Mouse (Mus musculus) WW6 (cell line): ENCODE results near the gene Gm20388.

ENCODE experiments used
- DNase-seq: peaks from one replicate; pipeline ENCODE4 v3.0.0-alpha.2; 2013; ENCODE audit warnings: low read depth, low spot score

Gm20388 gene

GRCm38 (mm10) chr8:120561539-120562435, 651.1 kb downstream of the Gm20388 start:
- no peak for DNase-seq

GRCm38 (mm10) chr8:120562680-120563347, 652.2 kb downstream of the Gm20388 start:
- no peak for DNase-seq

GRCm38 (mm10) chr8:120563348-120563724, 652.7 kb downstream of the Gm20388 start:
- DNase-seq, result no peak

DNA sequence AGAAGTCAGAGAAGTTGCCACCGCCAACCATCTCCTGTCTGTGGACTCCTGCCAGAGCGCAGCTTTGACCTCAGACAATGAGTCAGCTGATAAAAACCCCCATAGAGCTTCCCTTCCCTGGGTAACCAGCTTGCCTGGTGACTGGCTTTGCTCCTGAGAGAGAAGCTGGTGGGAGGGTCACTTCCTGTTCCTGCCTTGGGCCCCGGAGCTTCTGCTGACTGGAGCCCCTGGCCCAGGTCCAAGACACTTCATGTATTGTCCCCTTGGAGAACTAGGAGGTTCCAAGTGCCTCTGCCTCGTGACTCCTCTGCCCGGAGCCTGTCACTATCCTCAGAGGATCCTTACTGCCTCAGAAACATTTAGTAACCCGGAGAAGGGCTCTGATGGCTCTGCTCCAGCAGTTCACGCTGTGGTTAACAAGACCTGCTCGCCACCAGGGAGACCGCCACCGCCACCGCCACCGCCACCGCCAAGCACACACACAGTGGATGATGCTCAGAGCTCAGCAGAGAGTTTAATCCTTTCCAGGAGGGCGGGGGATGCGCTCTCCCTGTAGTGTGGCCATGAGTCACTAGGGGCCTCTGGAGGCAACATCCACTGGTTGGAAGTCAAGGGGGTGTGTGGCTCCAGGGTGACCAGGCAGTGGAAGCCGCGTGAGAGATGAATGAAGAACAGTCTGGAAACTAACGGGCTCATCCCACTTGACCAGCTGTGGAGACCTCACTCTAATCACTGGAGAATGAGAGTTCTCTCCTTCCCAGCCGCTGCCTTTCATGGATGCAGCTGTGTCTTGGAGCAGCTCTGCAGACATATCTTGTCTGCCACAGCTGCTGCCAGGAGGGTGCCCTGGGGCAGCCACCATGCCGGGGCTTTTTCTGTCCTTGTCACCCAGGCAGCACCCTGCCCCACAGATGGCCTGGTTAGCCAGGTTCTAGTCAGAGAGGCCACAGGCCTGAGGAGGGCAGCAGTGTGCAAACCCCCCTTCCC, 653.5 kb downstream of the Gm20388 start:
- no peak for DNase-seq

- no peak for DNase-seq
Observed at GRCm38 (mm10) chr8:120565151-120565711, 654.6 kb downstream of the Gm20388 start.

- no peak for DNase-seq
Observed at GRCm38 (mm10) chr8:120566681-120567080, 656.0 kb downstream of the Gm20388 start.

DNA sequence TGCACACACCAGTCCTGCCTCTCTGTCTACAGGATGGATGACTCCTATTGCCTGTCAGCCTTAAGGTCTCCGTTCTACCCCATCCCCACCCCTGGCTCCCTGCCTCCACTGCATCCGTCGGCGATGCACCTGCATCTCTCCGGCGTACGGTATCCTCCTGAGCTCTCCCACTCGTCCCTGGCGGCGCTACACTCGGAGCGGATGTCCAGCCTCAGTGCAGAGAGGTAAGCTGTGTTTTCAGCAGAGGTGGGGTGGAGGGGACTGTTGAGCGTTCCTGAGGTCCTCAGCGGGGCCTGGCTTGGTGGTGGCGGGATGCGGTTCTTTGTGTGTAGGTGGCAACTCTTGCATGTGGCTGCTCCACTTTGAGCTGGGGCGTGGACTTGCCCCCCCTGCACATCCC, 657.1 kb downstream of the Gm20388 start:
- DNase-seq, result no peak

GRCm38 (mm10) chr8:120568164-120568798, 657.6 kb downstream of the Gm20388 start:
- DNase-seq, result no peak

DNA sequence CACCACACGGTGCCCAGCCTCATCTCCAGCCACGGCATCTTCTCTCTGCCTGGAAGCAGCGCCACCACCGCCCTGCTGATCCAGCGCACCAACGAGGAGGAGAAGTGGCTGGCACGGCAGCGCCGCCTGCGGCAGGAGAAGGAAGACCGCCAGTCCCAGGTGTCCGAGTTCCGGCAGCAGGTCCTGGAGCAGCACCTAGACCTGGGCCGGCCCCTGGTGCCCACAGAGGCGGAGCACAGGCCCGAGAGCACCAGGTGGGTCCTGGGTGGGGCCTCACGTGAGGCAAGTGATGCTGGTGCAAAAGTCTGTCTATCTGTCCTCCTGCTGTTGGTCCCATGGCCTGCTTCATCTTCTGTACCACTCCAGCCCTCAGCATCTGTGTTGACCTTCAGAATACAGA, 658.5 kb downstream of the Gm20388 start:
- DNase-seq, result no peak

DNA sequence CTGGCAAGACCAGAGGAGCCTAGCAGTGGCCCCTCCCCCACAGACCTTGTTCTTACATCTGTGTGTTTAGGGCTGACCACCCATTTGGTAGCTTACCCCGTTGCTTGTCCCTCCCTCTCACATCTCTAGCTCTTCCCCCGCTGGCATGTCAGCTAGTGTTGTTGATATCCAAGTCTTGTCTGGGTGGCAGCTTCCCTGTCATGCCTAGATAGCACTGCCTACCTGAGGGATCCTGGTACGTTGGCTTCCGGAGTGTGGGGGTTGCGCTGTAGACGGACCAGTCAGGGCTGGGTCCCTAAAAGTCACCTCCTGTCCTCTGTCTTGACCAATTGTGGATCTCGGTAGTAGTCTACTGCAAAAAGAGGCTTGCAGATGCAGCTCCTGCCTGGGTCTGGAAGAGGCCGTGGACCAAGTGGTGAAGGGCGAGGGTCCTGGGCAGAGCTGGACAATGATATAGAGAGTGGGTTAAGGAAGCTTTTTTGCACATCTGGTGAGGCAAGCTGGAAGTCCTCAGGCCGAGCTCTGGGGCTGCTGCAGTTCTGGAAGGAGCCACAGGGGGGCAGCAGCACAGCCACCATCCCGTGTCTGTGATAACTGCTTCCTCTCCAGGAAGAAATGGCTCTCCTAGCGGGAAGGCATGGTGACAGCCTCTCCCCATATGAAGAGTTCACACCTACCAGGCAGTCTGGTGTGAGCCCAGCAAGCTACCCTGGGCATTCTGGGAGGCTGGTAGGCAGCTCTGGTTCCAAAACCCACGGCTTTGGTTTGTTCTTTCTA, 659.5 kb downstream of the Gm20388 start:
- peak; percentile 74 for DNase-seq

- DNase-seq, result no peak
Observed at GRCm38 (mm10) chr8:120571561-120571960, 660.9 kb downstream of the Gm20388 start.

DNA sequence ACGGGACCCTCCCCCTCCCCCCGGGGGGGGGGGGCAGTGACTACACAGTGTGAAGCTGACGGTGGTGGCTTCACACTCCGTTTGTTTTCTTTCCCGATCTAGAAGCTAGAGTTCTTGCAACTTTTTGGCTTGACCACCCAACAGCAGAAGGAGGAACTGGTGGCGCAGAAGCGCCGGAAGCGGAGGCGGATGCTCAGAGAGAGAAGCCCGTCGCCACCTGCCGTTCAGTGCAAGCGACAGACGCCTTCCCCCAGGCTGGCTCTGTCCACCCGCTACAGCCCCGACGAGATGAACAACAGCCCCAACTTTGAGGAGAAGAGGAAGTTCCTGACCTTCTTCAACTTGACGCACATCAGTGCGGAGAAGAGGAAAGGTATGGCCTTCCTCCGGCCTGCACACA, 661.9 kb downstream of the Gm20388 start:
- DNase-seq, result no peak

DNA sequence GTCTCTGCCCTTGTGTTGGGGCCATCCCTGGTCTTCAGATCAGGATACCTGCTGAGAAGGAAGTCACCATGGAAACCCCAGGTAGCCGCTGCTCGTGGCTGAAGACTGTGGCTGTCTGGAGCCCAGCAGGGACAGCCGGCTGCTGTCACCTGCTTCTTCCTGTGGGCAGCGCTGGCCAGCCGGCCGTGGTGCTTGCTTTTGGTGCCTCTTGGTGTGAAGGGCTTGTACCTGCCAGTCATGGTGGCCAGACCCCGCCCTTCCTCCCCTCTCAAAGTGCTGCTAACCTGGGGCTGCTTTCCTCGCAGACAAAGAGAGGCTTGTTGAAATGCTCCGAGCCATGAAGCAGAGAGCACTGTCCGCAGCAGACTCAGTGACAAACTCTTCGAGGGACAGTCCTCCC, 663.2 kb downstream of the Gm20388 start:
- no peak for DNase-seq

DNA sequence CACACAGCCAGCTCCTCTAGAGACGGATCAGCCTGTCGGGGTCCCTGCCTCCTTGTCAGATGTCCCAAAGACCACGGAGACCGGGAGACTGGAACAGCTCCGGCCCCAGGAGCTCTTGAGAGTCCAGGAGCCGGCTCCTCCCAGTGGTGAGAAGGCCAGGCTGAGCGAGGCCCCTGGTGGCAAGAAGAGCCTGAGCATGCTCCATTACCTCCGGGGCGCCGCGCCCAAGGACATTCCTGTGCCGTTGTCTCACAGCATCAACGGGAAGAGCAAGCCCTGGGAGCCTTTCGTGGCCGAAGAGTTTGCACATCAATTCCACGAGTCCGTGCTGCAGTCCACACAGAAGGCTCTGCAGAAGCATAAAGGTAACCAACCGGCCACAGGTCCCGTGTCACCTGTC, 664.3 kb downstream of the Gm20388 start:
- DNase-seq, result no peak

DNA sequence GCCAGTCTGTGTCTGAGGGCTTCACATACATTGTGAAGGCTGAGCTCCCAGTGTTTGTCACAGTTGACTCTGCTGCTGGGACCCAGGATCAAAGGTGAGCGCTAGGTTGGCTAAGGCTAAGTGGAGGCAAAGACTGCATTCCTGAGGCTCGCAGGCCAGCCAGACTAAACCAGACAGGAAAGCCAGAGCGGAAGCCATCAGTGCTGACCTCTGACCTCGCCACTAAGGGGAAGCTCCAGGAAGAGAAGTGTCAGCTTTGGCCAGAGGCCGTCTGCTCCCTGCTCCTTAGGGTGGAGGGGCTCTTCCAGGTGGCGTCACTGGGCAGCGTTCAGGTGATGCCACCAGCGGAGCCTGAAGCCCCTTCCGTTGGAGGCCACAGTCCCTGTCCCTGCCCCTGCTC, 665.2 kb downstream of the Gm20388 start:
- DNase-seq, result no peak

DNA sequence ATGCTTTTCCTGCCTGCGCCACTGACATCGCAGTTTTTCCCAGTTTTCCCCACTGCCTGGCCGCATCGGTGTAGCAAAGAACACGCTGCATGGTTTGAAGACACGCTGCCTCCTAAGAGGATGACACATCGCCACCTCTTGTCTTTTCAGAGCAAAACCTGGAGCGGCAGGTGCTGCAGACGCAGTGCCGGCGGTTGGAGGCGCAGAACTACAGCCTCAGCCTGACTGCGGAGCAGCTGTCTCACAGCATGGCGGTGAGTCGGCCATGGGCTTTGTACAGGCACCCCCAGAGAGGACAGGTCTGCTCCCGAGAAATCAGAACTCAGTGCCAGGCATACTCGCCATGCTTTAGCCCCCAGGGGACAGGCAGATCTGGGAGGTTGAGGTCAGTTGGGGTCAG, 667.2 kb downstream of the Gm20388 start:
- DNase-seq, result no peak

- DNase-seq, result no peak
Observed at GRCm38 (mm10) chr8:120580336-120581000, 669.8 kb downstream of the Gm20388 start.

GRCm38 (mm10) chr8:120581329-120581728, 670.7 kb downstream of the Gm20388 start:
- DNase-seq, result no peak

DNA sequence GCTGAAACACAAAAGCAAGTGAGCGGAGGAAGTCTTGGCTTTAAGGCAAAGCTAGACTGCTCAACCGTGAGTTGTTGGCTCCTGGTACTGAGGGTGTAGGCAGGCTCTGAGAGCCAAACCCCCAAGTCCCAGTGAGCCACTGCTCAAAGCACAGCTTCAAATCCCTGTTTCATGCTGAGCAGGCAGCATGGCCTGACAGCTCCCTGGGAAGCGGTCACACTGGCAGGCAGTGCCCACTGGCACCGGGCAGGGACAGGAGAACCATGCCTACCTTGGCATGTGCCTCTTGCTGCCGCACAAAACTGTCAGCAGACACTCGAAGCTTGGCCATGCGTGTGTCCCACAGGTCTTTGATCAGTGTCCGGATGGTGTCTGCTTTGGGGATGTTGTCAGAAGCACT, 671.2 kb downstream of the Gm20388 start:
- DNase-seq, result no peak

DNA sequence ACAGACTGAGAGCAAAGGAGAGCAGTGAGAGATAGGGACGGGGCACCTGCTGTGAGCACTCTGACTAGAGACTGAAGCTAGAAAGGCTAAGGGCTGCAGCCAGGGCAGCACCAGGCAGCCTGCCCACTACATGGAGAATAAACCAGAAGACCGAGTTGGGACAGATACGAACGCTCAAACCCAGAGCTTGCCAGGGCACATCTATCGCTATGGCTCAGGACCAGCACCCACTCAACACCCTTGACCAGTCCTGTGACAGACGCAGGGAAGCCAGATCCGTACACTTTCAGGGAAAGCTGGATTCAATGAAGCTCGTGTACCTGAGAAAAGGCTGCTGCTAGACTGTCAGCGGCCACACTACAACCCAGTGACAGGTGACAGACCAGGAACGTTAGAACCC, 674.9 kb downstream of the Gm20388 start:
- DNase-seq, result no peak
